Mouse (Mus musculus) hindbrain, embryonic 13.5 days (tissue): ENCODE data around the gene Itga7. TPM values are rescaled to one million over a fixed set of nuclear protein-coding genes. Genes with fewer than 3 reads are reported as not detected.

Experiments
- ATAC-seq: fragments of 200-750 bp; cut with Nextera tagmentation; 2 replicates; pipeline ENCODE4 v1.8.0; 2017; ENCODE audit warnings: moderate TSS enrichment; ENCODE audit not compliant: low FRiP score
- H3K27ac ChIP-seq: fragments of 300-500 bp; sonication (generic); 2 replicates; pipeline ENCODE4 v1.5.1; 2015; ENCODE audit warnings: inconsistent platforms, mild to moderate bottlenecking, moderate library complexity
- H3K27me3 ChIP-seq: fragments of 300-500 bp; sonication (generic); 2 replicates; pipeline ENCODE4 v1.6.1; 2015; ENCODE audit warnings: mild to moderate bottlenecking, inconsistent platforms
- H3K36me3 ChIP-seq: fragments of 300-500 bp; sonication (generic); 2 replicates; pipeline ENCODE4 v1.6.1; 2015; ENCODE audit warnings: mild to moderate bottlenecking, inconsistent platforms
- H3K4me1 ChIP-seq: fragments of 300-500 bp; sonication (generic); replicated peaks from 2 replicates; pipeline ENCODE4 v1.6.1; 2015; ENCODE audit warnings: inconsistent platforms
- H3K4me2 ChIP-seq: fragments of 300-500 bp; sonication (generic); 2 replicates; pipeline ENCODE4 v1.6.1; 2015; ENCODE audit warnings: inconsistent platforms, mild to moderate bottlenecking, moderate library complexity
- H3K4me3 ChIP-seq: fragments of 300-500 bp; sonication (generic); 2 replicates; pipeline ENCODE4 v1.5.1; 2015; ENCODE audit warnings: mild to moderate bottlenecking, inconsistent platforms
- H3K9ac ChIP-seq: fragments of 300-500 bp; sonication (generic); 2 replicates; pipeline ENCODE4 v1.6.1; 2015; ENCODE audit warnings: mild to moderate bottlenecking, inconsistent platforms
- H3K9me3 ChIP-seq: fragments of 300-500 bp; sonication (generic); 2 replicates; pipeline ENCODE4 v1.6.1; 2016; ENCODE audit warnings: inconsistent platforms
- WGBS: fragments of 180-500 bp; shearing (Covaris S2); methylation state at CpG from one replicate; pipeline ENCODE4 v1.1.7; 2015; 5-methylcytosine and 5-hydroxymethylcytosine counted together
- polyA plus RNA-seq: library from polyadenylated mRNA; unstranded; fragments of >200 nt; fragmentation: Nextera tagmentation; extraction: Ambion mirVana; gene quantifications from 2 replicates; pipeline ENCODE4 v1.2.1, GENCODE M21; 2015

The Itga7 gene
- polyA plus RNA-seq, 1 experiment from 2014 or later: 6.3 TPM

DNA sequence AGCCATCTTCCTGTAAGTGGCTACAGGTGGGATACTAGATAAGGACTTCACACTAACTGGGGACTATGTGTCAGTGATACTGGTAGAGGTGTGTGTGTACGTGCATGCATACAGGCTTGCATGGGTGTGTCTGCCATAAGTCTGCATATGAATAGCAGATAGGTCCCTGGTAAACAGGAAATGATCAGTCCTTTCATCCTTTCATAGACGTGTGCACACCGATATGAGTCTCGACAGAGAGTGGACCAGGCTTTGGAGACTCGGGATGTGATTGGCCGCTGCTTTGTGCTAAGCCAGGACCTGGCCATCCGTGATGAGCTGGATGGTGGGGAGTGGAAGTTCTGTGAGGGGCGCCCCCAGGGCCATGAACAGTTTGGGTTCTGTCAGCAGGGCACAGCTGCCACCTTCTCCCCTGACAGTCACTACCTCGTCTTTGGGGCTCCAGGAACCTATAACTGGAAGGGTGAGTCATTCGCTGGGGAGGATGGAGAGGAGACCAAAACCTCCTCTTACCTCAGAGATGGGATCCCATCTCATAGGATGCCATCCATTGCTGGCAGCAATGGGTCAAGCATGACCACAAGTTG lies 7.0 kb downstream of the Itga7 start:
- H3K4me1 ChIP-seq: no peaks in the 10 kb centered on the region
- H3K36me3 ChIP-seq: no peaks in the 10 kb centered on the region
- H3K4me2 ChIP-seq: no peak overlapping the region
- no peaks in the 10 kb centered on the region for H3K9me3 ChIP-seq
- no peak overlapping the region for H3K27ac ChIP-seq
- H3K4me3 ChIP-seq: no peak overlapping the region
- WGBS: 86% methylated on average over 10 of the region's 10 CpGs
- no peak for ATAC-seq
- H3K9ac ChIP-seq: no peak overlapping the region
- peaks cover 17% of the 10 kb centered on the region for H3K27me3 ChIP-seq

DNA sequence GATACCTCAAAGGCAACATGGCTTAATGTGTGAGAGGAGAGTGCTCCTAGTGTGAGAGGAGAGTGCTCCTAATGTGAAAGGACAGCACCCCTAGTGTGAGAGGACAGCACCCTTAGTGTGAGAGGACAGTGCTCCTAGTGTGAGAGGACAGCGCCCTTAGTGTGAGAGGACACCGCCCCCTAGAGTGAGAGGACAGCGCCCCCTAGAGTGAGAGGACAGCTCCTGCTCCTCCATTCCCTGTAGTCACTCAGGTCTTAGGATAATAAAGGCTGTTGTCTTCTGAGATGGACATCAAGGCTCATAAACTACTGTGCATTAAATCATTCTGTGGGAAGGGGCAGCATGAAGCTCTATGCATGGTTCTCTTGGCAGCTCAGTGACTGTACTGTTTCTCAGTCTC lies 12.1 kb downstream of the Itga7 start:
- no peaks in the 10 kb centered on the region for H3K36me3 ChIP-seq
- peaks cover 4% of the 10 kb centered on the region; the same call in 1 of the 2 replicates for H3K27me3 ChIP-seq
- no peak for ATAC-seq
- H3K9me3 ChIP-seq: no peaks in the 10 kb centered on the region
- H3K4me2 ChIP-seq: no peak overlapping the region
- WGBS: 17% methylated on average over 3 of the region's 3 CpGs
- H3K4me1 ChIP-seq: no peaks in the 10 kb centered on the region
- H3K27ac ChIP-seq: no peak overlapping the region
- H3K9ac ChIP-seq: no peak overlapping the region
- H3K4me3 ChIP-seq: no peak overlapping the region

DNA sequence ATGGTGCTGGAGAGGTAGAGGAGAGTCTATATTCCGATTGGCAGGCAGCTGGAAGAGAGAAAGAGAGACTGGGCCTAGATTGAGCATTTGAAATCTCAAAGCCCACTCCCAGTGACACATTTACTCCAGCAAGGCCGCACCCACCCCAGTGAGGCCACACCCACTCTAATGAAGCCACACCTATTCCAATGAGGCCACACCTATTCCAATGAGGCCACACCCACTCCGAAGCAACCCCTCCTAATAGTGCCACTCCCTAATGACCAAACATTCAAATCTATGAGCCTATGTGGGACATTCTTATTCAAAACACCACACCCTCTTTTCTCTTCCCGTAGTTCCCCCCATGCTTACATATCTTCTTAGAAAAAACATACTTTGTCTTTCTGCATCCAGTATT lies 13.9 kb downstream of the Itga7 start:
- Histone ChIP-seq H3K27me3 (peaks cover 4% of the 10 kb centered on the region; the same call in 1 of the 2 replicates), H3K4me1 (no peaks in the 10 kb centered on the region), H3K4me2 (no peak overlapping the region), H3K9me3 (no peaks in the 10 kb centered on the region), H3K27ac (no peak overlapping the region), H3K9ac (no peak overlapping the region), H3K4me3 (no peak overlapping the region), H3K36me3 (no peaks in the 10 kb centered on the region)
- ATAC-seq: no peak
- WGBS: 96% methylated on average over 4 of the region's 4 CpGs

DNA sequence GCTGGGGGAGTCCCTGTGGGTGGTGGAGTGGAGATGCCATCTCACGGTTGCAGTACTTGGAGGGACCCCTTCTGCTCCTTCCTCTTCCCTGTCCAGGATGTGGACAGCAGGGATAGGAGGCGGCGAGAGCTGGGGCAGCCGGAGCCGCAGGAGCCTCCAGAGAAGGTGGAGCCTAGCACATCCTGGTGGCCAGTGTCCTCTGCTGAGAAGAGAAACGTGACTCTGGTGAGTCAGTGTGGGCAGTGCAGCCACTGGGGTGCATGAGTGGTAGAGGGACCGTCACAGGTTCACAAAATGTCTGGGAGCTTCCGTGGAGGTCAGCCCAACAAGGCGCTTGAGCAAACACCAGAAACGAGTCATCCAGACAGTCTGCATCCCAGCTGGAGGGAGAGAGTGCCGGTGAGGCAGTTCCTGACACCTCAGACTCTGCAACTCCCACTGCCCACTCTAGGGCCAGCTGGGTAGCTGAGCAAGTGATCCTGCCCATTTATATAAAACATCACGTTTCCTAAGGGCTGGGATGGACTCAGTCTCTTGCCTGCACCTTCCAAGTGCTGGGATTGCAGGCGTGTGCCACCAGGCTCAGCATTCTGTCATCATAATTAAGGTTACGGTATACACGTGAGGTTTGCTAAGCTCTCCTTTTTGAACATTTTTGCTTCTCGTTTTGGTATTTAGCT lies 16.7 kb downstream of the Itga7 start:
- no peak for ATAC-seq
- Histone ChIP-seq H3K27ac (no peak overlapping the region), H3K9me3 (no peaks in the 10 kb centered on the region), H3K27me3 (no peaks in the 10 kb centered on the region), H3K4me1 (no peaks in the 10 kb centered on the region), H3K9ac (no peak overlapping the region), H3K4me2 (no peak overlapping the region), H3K4me3 (no peak overlapping the region), H3K36me3 (no peaks in the 10 kb centered on the region)
- WGBS: 70% methylated on average over 16 of the region's 16 CpGs

DNA sequence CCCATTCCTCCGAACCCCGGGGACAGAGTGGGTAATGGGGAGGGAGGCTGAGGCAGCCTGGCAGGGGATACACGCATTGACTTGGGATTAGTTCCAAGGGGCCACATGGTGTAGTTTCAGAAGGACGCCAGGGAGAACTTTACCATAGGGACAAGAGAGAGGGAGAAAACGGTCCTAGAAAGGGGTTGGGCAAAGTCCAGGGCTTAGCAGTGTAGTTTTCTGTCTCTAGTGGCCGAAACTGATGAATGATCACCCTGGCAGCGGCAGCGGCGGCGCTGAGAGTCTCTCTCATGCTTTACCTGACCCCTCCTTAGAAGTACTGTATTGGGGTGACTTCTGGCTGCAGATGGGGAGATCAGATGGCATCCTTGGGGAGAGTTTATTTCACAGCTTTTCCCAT lies 24.7 kb downstream of the Itga7 start:
- H3K4me1 ChIP-seq: no peaks in the 10 kb centered on the region
- 85% methylated on average over 10 of the region's 10 CpGs for WGBS
- no peaks in the 10 kb centered on the region for H3K36me3 ChIP-seq
- no peak overlapping the region for H3K27ac ChIP-seq
- no peak for ATAC-seq
- no peak overlapping the region for H3K4me3 ChIP-seq
- no peaks in the 10 kb centered on the region for H3K27me3 ChIP-seq
- no peak overlapping the region for H3K4me2 ChIP-seq
- H3K9ac ChIP-seq: no peak overlapping the region
- no peaks in the 10 kb centered on the region for H3K9me3 ChIP-seq

DNA sequence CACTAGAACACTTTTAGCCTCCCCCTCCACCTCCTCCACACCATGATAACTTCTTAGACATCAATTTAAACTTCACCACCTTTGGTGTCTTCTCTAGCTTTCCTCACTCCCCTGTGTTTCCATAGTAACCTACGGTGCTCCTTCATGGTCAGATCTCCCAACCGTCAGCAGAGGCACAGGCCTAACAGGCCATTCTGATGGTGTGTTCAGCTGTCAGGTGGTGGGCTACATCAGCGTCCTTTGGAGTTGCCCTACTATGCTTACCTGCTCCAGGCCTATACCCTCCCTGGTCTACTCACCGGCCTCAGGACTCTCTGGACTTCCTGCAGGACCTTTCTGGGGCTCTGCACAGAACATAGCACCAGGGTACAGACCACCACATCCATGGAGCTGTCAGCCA lies 26.5 kb downstream of the Itga7 start:
- H3K4me3 ChIP-seq: no peak overlapping the region

DNA sequence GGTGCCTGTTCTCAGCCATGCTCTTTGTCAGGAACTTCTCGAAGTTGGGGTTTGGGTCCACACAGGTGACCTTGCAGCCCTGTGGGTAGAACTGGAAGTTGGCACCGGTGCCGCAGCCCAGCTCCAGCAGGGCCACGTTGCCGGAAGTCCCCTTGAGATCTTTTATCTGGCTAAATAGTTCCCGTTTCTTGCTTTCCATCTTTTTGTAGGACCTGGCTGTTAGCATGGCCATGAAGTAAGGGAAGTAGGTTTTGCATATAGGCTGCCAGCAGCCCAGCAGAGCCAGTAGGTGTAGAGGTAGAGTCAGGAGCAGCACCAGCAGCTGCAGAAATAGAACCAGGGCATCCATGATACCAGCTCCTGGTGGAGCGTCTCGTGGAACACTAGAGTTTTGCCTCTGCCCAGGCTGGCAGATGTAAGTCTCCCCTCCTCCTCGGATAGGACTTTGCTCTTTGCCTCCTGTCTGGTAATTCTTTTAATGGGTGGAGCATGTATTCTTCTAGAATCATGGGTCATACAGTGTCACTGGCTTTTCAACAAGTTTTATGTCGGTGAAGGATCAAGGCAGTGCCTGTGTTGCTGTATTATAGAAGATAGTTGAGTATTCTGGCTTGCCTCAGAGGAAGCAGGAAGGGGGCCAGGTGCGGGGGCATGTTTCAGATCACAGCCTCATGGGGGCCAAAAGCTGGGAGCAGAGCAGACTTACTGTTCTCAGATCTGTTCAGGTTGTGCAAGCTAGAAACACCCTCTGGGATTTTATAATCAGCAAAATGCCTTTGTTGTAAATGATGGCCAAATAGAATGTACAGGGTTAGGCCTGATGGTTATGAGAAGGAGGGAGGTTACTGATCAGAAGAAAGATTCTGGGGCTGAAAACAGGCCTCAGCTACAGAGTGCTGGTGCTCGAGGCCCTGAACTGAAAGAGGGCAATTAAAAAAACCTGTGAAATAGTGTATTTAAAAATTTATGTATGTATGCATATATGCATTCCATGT lies 27.3 kb downstream of the Itga7 start, which contains the start of gene Mettl7b:
TSS of gene Mettl7b (minus strand) at position 399 of the 995 bp plus-strand sequence.
- no peak within 1 kb of the TSS for H3K4me3 ChIP-seq
- H3K27me3 ChIP-seq: no peaks in the 10 kb centered on the region
- no peak for ATAC-seq
- no peaks in the 10 kb centered on the region for H3K36me3 ChIP-seq
- no peaks in the 10 kb centered on the region for H3K9me3 ChIP-seq
- no peak within 1 kb of the TSS for H3K4me2 ChIP-seq
- H3K27ac ChIP-seq: no peak within 1 kb of the TSS
- H3K4me1 ChIP-seq: no peaks in the 10 kb centered on the region
- no peak within 1 kb of the TSS for H3K9ac ChIP-seq
- WGBS: 89% methylated on average over 12 of the region's 12 CpGs

More for the DNA sequence above, 26.5 kb downstream of the Itga7 start:
- Histone ChIP-seq H3K36me3 (no peaks in the 10 kb centered on the region), H3K27me3 (no peaks in the 10 kb centered on the region), H3K4me1 (no peaks in the 10 kb centered on the region), H3K4me2 (no peak overlapping the region), H3K9ac (no peak overlapping the region), H3K9me3 (no peaks in the 10 kb centered on the region), H3K27ac (no peak overlapping the region)
- 78% methylated on average over 4 of the region's 4 CpGs for WGBS
- no peak for ATAC-seq

DNA sequence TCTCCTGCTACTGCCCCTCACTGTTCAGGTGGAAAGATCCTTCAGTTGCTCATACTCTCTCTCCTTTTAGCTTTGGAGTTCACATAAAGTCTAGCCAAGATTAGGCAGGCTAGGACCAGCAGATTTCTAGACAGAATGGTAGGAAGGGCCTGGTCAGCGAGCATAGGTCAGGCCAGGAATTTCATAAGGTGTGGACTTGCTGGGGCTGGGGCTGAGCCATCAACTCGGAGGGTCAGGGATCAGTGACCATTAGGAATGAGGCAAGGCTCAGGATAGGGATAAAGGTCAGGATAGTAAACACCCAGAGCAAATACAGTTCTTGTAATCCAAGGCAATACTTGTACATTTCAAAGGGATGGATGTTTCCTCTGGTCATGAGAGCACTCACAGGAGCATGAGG lies 31.3 kb downstream of the Itga7 start:
- no peak overlapping the region for H3K9ac ChIP-seq
- no peaks in the 10 kb centered on the region for H3K36me3 ChIP-seq
- no peak for ATAC-seq
- no peaks in the 10 kb centered on the region for H3K27me3 ChIP-seq
- no peaks in the 10 kb centered on the region for H3K9me3 ChIP-seq
- no peak overlapping the region for H3K4me3 ChIP-seq
- no peaks in the 10 kb centered on the region for H3K4me1 ChIP-seq
- H3K4me2 ChIP-seq: no peak overlapping the region
- 74% methylated on average over 2 of the region's 2 CpGs for WGBS
- no peak overlapping the region for H3K27ac ChIP-seq

DNA sequence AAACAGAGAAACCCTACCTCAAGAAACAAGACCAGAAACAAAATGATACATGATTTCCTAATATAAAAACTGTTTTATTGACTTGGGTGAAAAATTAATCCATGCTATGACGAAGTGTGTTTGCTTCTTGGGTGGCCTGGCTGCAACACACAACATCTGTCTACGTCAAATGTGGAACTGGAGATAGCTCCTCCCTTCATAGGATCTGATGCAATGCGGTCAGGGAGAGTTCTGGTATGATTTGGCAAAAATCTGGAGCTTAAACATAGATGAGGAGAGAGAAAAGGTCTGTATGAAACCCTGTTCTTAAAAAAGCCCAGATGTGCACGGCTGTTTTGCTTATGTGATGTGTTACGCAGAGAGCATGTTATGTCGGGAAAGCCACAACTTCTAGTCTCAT lies 32.3 kb downstream of the Itga7 start:
- Histone ChIP-seq H3K4me1 (no peaks in the 10 kb centered on the region), H3K27me3 (no peaks in the 10 kb centered on the region), H3K36me3 (no peaks in the 10 kb centered on the region), H3K27ac (no peak overlapping the region), H3K9ac (no peak overlapping the region), H3K9me3 (no peaks in the 10 kb centered on the region), H3K4me2 (no peak overlapping the region), H3K4me3 (no peak overlapping the region)
- WGBS: 87% methylated on average over 6 of the region's 6 CpGs
- no peak for ATAC-seq

DNA sequence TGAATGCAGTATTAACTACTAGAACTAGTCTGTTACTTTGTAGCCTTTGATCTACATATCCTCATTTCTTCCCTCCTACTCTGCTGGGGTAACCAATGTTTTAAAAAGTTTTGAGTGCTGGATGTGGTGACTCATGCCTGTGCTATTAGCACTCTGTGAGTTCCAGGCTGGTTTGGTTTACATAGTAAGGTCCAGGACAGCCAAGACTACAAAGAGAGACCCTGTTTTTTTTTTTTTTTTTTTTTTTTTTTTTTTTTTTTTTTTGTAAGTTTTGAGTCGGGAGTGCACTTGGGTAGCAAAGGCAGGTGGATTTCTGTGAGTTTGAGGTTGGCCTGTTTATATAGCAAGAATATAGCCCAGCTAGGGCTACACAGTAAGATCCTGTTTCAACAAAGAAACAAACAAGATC lies 34.7 kb downstream of the Itga7 start:
- WGBS: 33% methylated on average over 1 of the region's 1 CpGs
- no peak overlapping the region for H3K4me3 ChIP-seq
- no peaks in the 10 kb centered on the region for H3K27me3 ChIP-seq
- H3K9ac ChIP-seq: no peak overlapping the region
- H3K27ac ChIP-seq: no peak overlapping the region
- H3K9me3 ChIP-seq: no peaks in the 10 kb centered on the region
- H3K36me3 ChIP-seq: no peaks in the 10 kb centered on the region
- no peaks in the 10 kb centered on the region for H3K4me1 ChIP-seq
- H3K4me2 ChIP-seq: no peak overlapping the region
- no peak for ATAC-seq

DNA sequence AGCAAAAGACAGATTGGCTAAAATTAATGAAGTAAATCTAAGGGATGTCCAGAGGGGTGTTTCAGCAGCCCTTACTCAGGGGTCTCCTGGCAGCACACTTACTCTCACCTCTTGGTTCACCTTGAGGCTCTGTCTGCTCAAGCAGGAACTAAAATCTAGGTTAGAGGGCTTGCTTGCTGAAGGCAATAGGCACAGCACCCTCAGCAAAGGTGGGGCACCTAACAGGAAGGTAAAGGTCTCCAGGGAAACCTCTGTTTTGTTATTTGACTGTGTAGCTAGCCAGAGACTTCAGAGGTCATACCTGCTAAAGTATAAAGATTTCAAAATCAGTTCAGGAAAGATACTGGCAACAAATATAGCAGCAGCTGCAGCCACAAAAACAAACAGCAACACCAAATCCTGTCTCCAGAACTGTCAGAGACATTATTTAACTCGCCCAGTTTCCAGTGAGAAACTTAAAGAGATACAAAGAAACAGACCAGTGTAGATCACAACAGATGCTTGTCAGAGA lies 37.2 kb downstream of the Itga7 start:
- WGBS: 53% methylated on average over 1 of the region's 1 CpGs

DNA sequence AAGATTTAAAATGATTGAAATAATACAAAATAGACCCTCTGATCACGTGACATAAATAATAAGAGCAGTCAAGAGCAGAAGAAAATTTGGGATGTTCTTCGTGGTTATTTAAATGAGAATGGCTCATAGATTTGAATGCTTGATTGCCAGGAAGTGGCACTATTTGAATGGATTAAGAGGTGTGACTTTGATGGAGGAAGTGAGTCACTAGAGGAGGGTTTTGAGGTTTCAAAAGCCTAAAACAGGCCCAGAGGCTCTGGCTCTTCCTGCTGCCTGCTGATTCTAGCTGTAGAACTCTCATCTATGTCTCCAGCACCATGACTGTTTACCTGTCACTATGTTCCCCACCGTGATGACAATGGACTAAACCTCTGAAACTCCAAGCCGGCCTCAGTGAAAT lies 39.2 kb downstream of the Itga7 start:
- no peaks in the 10 kb centered on the region for H3K27me3 ChIP-seq
- ATAC-seq: no peak
- no peaks in the 10 kb centered on the region for H3K36me3 ChIP-seq
- no peak overlapping the region for H3K4me3 ChIP-seq
- H3K4me1 ChIP-seq: no peaks in the 10 kb centered on the region; the same call in 1 of the 2 replicates
- H3K9me3 ChIP-seq: no peaks in the 10 kb centered on the region
- H3K27ac ChIP-seq: no peak overlapping the region
- 77% methylated on average over 4 of the region's 4 CpGs for WGBS
- no peak overlapping the region for H3K4me2 ChIP-seq
- H3K9ac ChIP-seq: no peak overlapping the region

More for the DNA sequence above, 37.2 kb downstream of the Itga7 start:
- no peak overlapping the region for H3K4me3 ChIP-seq
- no peak overlapping the region for H3K9ac ChIP-seq
- H3K9me3 ChIP-seq: no peaks in the 10 kb centered on the region
- H3K36me3 ChIP-seq: no peaks in the 10 kb centered on the region
- H3K4me1 ChIP-seq: no peaks in the 10 kb centered on the region
- no peak for ATAC-seq
- H3K27ac ChIP-seq: no peak overlapping the region
- no peak overlapping the region for H3K4me2 ChIP-seq
- H3K27me3 ChIP-seq: no peaks in the 10 kb centered on the region
